Mouse (Mus musculus) gastrocnemius, adult 2 months (tissue): Measurements from ENCODE around the gene Colgalt1. TPM values are rescaled to one million over a fixed set of nuclear protein-coding genes. Genes with fewer than 3 reads are reported as not detected.
A peak's percentile ranks its signal among the peaks of the same experiment; 100 is the strongest.

Experiments
- DNase-seq: peaks from one replicate; pipeline ENCODE4 v3.0.0; 2022
- H3K27ac ChIP-seq: fragments of 200-600 bp; 2 replicates; pipeline ENCODE4 v1.8.1; 2022; ENCODE audit warnings: mild to moderate bottlenecking
- H3K4me3 ChIP-seq: fragments of 200-600 bp; 2 replicates; pipeline ENCODE4 v1.8.1; 2022; ENCODE audit warnings: mild to moderate bottlenecking, moderate library complexity
- CTCF ChIP-seq: fragments of 200-600 bp; IDR thresholded peaks from 2 replicates; pipeline ENCODE4 v1.8.1; 2022; ENCODE audit warnings: antibody characterized with exemption, mild to moderate bottlenecking, moderate library complexity
- intact Hi-C: fragments of 180-260 bp; cut with DNase I; formaldehyde crosslinking; loops from one replicate; pipeline ENCODE4 v1.15.1; 2025
- total RNA-seq, 2 experiments: library from RNA; stranded (reverse); gene quantifications; 2 replicates each; pipeline ENCODE4 v1.2.3; 2021

Gene Colgalt1
- total RNA-seq, 2 experiments from 2014 or later = 39.6 to 44.3 TPM

- intact Hi-C loops = loop anchor here (10.0 kb wide), 1 partner anchor 193 kb away; no protein-coding TSS in a partner anchor
- Histone ChIP-seq H3K4me3 (no peak overlapping the region), H3K27ac (no peak overlapping the region)
- no peak for DNase-seq
- TF ChIP-seq CTCF = no peak
Measured at GRCm38 (mm10) chr8:71637149-71638095, 26.6 kb downstream of the Colgalt1 start.

- no peak for TF ChIP-seq CTCF
- no peak for DNase-seq
- intact Hi-C loops = loop anchor here (10.0 kb wide), 1 partner anchor 194 kb away; no protein-coding TSS in a partner anchor
Measured at GRCm38 (mm10) chr8:71638321-71638720, 27.5 kb downstream of the Colgalt1 start.

GRCm38 (mm10) chr8:71639318-71639717 lies 28.5 kb downstream of the Colgalt1 start:
- H3K4me3 ChIP-seq = no peak overlapping the region
- no peak for TF ChIP-seq CTCF
- H3K27ac ChIP-seq = no peak overlapping the region
- DNase-seq = no peak
- intact Hi-C loops = loop anchor here (10.0 kb wide), 1 partner anchor 195 kb away; no protein-coding TSS in a partner anchor

More at GRCm38 (mm10) chr8:71638321-71638720, 27.5 kb downstream of the Colgalt1 start:
- no peak overlapping the region for H3K27ac ChIP-seq
- H3K4me3 ChIP-seq = no peak overlapping the region

- intact Hi-C loops = no loop called here
- H3K4me3 ChIP-seq = no peak overlapping the region
- TF ChIP-seq CTCF = no peak
- H3K27ac ChIP-seq = no peak overlapping the region
- no peak for DNase-seq
Measured at GRCm38 (mm10) chr8:71645510-71645909, 34.7 kb downstream of the Colgalt1 start.

- TF ChIP-seq CTCF = no peak
- peak; percentile 24 for DNase-seq
- H3K27ac ChIP-seq = no peak overlapping the region
- intact Hi-C loops = no loop called here
- no peak overlapping the region for H3K4me3 ChIP-seq
Measured at GRCm38 (mm10) chr8:71654600-71654999, 43.8 kb downstream of the Colgalt1 start.

GRCm38 (mm10) chr8:71657816-71658215 lies 47.0 kb downstream of the Colgalt1 start:
- no peak for TF ChIP-seq CTCF
- Histone ChIP-seq H3K4me3 (no peak overlapping the region), H3K27ac (no peak overlapping the region)
- no peak for DNase-seq
- intact Hi-C loops = no loop called here

GRCm38 (mm10) chr8:71658515-71659049 lies 47.8 kb downstream of the Colgalt1 start:
- no peak for DNase-seq
- no peak overlapping the region for H3K27ac ChIP-seq
- no peak for TF ChIP-seq CTCF
- intact Hi-C loops = no loop called here
- no peak overlapping the region for H3K4me3 ChIP-seq

GRCm38 (mm10) chr8:71659751-71660150 lies 49.0 kb downstream of the Colgalt1 start:
- Histone ChIP-seq H3K27ac (no peak overlapping the region), H3K4me3 (no peak overlapping the region)
- DNase-seq = no peak
- TF ChIP-seq CTCF = no peak
- intact Hi-C loops = loop anchor here (1.0 to 5.0 kb wide), 3 partner anchors 62 to 217 kb away; partner anchors contain the start of gene Fam129c

- intact Hi-C loops = loop anchor here (1.0 to 5.0 kb wide), 3 partner anchors 63 to 218 kb away; partner anchors contain the start of gene Fam129c
- Histone ChIP-seq H3K4me3 (no peak overlapping the region), H3K27ac (no peak overlapping the region)
- peak; percentile 96 for TF ChIP-seq CTCF
- peak; percentile 84 for DNase-seq
Measured at GRCm38 (mm10) chr8:71660325-71661120, 49.7 kb downstream of the Colgalt1 start.

GRCm38 (mm10) chr8:71665331-71666130 lies 54.7 kb downstream of the Colgalt1 start:
- H3K4me3 ChIP-seq = no peak overlapping the region
- intact Hi-C loops = no loop called here
- DNase-seq = no peak
- no peak for TF ChIP-seq CTCF
- no peak overlapping the region for H3K27ac ChIP-seq

- no peak for TF ChIP-seq CTCF
- intact Hi-C loops = no loop called here
Measured at GRCm38 (mm10) chr8:71666855-71667254, 56.1 kb downstream of the Colgalt1 start.

GRCm38 (mm10) chr8:71667256-71667655 lies 56.5 kb downstream of the Colgalt1 start:
- H3K27ac ChIP-seq = no peak overlapping the region
- no peak for DNase-seq
- H3K4me3 ChIP-seq = no peak overlapping the region
- intact Hi-C loops = no loop called here
- no peak for TF ChIP-seq CTCF

More at GRCm38 (mm10) chr8:71666855-71667254, 56.1 kb downstream of the Colgalt1 start:
- DNase-seq = no peak
- H3K4me3 ChIP-seq = no peak overlapping the region
- H3K27ac ChIP-seq = no peak overlapping the region
